Mouse (Mus musculus) layer of hippocampus, adult 9-11 months (tissue): Measurements from ENCODE around the gene Daxx.
"Not testable (repeated sequence)": the region's sequence is repeated elsewhere in the genome, so short reads cannot be mapped to it uniquely, and the experiment has no call there.

Experiments
- DNase-seq: peaks from one replicate; pipeline ENCODE4 v3.0.0; 2022

The Daxx gene

GRCm38 (mm10) chr17:33948090-33948904 is 39.1 kb downstream of the Daxx start:
- no peak for DNase-seq

- DNase-seq = no peak
Measured at GRCm38 (mm10) chr17:33948905-33949537, 39.8 kb downstream of the Daxx start.

GRCm38 (mm10) chr17:33950131-33950625 is 41.0 kb downstream of the Daxx start:
- DNase-seq = no peak

- DNase-seq = peak; percentile 79
Measured at GRCm38 (mm10) chr17:33951021-33951946, 42.1 kb downstream of the Daxx start, which contains the start of gene B3galt4. Gene B3galt4 (minus strand): TSS chr17:33951488.

DNA sequence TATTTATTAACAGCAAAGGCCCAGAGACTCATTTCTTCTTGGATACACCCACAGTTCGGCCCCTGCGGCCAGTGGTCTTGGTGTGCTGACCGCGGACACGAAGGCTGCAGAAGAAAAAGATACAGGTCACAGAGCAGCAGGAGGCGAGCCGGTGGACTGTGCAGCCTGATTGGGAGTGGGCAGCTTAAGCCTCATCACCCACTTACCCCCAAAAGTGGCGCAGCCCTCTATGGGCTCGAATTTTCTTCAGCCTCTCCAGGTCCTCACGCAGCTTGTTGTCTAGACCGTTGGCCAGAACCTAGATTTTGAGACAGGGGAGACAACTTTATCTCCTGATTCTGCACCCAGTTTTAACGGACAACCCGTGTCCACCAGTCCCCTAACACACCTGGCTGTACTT is 42.8 kb downstream of the Daxx start:
- DNase-seq = not testable (repeated sequence)

- DNase-seq = no peak
Measured at GRCm38 (mm10) chr17:33952879-33953278, 43.7 kb downstream of the Daxx start.

DNA sequence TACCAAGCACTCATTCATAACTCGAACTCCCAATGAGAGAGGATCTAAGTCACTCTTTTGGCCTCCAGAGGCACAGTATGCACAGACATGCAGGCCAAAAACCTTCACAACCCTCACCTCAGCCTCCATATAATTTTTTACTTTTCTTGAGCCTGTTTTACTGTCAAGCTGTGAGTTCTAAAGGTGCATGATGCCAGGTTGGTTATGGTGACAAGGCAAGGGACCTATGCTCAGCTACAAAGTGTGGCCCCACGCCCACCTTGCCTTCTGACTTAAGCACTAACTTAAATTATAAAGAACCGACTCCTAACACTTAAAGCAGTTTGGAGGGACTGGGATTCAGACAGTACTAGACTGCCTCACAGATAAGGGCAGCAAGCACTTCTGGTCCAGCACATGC is 44.1 kb downstream of the Daxx start:
- DNase-seq = no peak

GRCm38 (mm10) chr17:33953961-33954565 is 44.8 kb downstream of the Daxx start:
- DNase-seq = no peak

DNA sequence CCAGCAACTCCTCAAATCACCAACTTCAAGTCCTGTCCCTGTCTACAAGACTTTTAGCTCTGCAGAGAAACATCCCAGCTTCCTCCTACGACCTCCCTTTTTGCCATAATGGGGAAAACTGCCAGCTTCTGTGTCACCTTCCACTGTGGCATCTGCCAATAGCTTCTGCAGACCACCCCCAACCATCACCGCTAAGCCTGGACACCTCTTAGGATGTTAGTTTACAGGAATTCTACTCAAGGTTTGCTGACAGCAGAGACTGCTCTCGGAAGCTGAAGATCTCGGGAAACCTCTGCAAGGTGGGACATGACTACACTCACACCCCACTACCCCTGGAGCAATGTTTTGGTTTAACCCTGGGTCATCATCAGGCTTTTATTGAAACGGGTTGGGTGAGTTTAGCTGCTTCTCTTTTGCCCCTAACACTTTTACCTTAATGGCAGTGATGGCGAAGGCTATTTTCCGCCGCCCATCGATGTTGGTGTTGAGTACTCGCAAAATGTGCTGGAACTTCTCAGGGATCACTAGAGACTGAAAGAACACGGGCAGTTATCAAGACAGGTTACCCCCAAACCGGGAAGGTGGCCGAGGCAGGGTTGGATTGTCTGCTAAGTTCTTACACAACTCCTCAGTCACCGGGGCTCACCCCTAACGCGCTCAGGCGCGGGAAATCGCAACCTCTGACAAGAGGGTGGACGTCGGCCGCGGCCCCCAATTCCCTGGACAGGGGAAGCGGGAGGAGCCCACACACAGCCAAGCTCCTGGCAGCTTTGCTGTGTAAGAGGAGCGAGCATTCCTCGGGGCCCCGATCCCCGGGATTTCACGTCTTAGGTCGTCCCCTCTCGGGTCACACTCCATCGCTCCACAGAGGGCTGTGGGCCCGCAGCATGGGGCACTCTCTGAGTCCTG is 45.7 kb downstream of the Daxx start:
- DNase-seq = no peak

GRCm38 (mm10) chr17:33955555-33956214 is 46.5 kb downstream of the Daxx start, which contains the start of the genes Vps52 and Rps18:
Gene Vps52 (plus strand): TSS chr17:33955812.
Gene Rps18 (minus strand): TSS chr17:33956001.
- DNase-seq = peak; percentile 98

DNA sequence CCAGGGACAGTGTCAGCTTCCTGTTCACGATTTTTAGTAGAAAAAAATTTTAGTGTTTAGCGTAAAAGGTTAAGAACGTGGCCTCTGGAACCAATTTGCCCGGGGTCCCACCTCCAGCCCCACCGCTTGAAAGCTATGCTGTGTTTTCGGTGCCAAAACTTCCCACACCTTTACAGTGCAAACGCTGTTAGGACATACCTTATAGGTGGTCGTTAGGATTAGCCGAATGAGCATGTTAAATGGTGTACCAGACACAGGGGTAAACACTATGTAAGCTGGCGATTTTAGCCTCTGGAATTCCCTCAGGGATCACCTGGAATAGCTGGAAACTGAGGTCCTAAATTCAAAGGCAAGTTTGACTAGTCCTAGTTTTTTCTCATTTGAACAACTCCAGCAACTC is 47.1 kb downstream of the Daxx start:
- no peak for DNase-seq

DNA sequence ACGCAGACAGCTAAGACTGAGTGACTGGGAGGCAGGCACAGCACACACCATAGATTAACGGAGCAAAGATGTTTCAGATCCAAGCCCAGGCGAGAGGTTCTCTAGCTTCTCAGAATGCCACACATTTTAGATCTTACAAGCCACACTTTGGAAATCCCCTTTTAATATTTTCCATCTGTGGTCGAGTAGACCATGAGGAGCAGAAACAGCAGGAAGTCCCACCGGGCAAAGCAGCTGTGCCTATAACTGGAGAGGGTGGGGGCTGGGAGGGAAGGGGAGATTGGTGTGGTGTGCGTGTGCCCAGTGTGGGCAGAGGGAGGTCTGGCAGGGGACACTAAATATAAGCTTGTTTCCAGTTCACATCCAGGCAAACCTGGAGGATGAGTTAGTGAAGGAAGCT is 48.3 kb downstream of the Daxx start:
- no peak for DNase-seq

DNA sequence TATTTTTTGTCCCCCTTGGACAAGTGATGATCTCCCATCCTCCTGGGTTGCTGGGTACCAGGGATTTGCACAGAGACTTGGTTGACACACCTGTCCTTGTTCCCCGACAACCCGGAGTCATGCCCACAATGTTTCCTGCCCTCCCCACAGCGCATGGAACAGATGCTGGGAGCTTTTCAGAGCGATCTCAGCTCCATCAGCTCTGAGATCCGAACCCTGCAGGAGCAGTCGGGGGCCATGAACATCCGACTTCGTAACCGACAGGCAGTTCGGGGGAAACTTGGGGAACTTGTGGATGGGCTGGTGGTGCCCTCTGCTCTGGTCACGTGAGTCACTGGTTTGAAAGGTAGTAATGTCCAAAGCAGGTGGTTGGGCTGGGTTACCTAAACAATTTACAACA is 49.2 kb downstream of the Daxx start:
- DNase-seq = no peak

- DNase-seq = no peak
Measured at GRCm38 (mm10) chr17:33959135-33959534, 49.9 kb downstream of the Daxx start.

- no peak for DNase-seq
Measured at GRCm38 (mm10) chr17:33959948-33960347, 50.7 kb downstream of the Daxx start.

DNA sequence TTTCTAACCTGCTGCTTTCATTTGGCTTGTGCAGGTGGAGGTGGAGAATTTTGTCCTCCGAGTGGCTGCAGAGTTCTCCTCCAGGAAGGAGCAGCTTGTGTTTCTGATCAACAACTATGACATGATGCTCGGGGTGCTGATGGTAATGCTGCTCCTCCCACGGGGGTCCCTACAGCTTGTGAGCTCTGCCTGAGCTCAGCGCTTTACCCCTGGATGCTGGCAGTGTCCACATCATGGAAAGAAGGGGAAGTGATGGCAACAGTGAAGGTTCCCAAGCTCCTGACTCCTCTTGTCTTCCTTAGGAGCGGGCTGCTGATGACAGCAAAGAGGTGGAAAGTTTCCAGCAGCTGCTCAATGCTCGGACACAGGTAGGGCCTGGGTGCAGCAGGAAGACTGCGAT is 53.7 kb downstream of the Daxx start:
- peak; percentile 5 for DNase-seq
